Mouse (Mus musculus) kidney, embryonic 15.5 days (tissue): ENCODE measurements around the gene Klhl33. TPM values are rescaled to one million over a fixed set of nuclear protein-coding genes. Genes with fewer than 3 reads are reported as not detected.
"Not testable (repeated sequence)": the region's sequence is repeated elsewhere in the genome, so short reads cannot be mapped to it uniquely, and the experiment has no call there.

Experiments used
- ATAC-seq: fragments of 200-750 bp; cut with Nextera tagmentation; replicated peaks from 2 replicates; pipeline ENCODE4 v1.8.0; 2017; ENCODE audit warnings: moderate TSS enrichment; ENCODE audit not compliant: low FRiP score
- H3K27ac ChIP-seq: fragments of 300-500 bp; sonication (generic); 2 replicates; pipeline ENCODE4 v1.5.1; 2015; ENCODE audit warnings: mild to moderate bottlenecking, inconsistent platforms
- H3K27me3 ChIP-seq: fragments of 300-500 bp; sonication (generic); 2 replicates; pipeline ENCODE4 v1.6.1; 2015; ENCODE audit warnings: inconsistent platforms
- H3K36me3 ChIP-seq: fragments of 300-500 bp; sonication (generic); 2 replicates; pipeline ENCODE4 v1.6.1; 2015; ENCODE audit warnings: inconsistent platforms
- H3K4me1 ChIP-seq: fragments of 300-500 bp; sonication (generic); 2 replicates; pipeline ENCODE4 v1.6.1; 2015; ENCODE audit warnings: inconsistent platforms
- H3K4me2 ChIP-seq: fragments of 300-500 bp; sonication (generic); 2 replicates; pipeline ENCODE4 v1.6.1; 2015; ENCODE audit warnings: moderate library complexity, mild to moderate bottlenecking, inconsistent platforms
- H3K4me3 ChIP-seq: fragments of 300-500 bp; sonication (generic); replicated peaks from 2 replicates; pipeline ENCODE4 v1.5.1; 2015; ENCODE audit warnings: mild to moderate bottlenecking, inconsistent platforms
- H3K9ac ChIP-seq: fragments of 300-500 bp; sonication (generic); 2 replicates; pipeline ENCODE4 v1.6.1; 2015; ENCODE audit warnings: mild to moderate bottlenecking, inconsistent platforms
- H3K9me3 ChIP-seq: fragments of 300-500 bp; sonication (generic); replicated peaks from 2 replicates; pipeline ENCODE4 v1.6.1; 2016; ENCODE audit warnings: inconsistent platforms
- WGBS: fragments of 180-500 bp; shearing (Covaris S2); methylation state at CpG from one replicate; pipeline ENCODE4 v1.1.7; 2015; ENCODE audit warnings: mixed read lengths; 5-methylcytosine and 5-hydroxymethylcytosine counted together
- polyA plus RNA-seq: library from polyadenylated mRNA; unstranded; fragments of >200 nt; fragmentation: Nextera tagmentation; extraction: Ambion mirVana; gene quantifications from 2 replicates; pipeline ENCODE4 v1.2.1, GENCODE M21; 2015

Klhl33 gene
- polyA plus RNA-seq: 0.19 TPM in 2 replicates

GRCm38 (mm10) chr14:50897374-50897765, at the start of gene Klhl33:
Gene Klhl33 (minus strand): TSS chr14:50897507.
- H3K27me3 ChIP-seq: peaks cover 21% of the 10 kb centered on the region
- peak within 1 kb of the TSS; percentile 49 for H3K4me3 ChIP-seq
- peak within 1 kb of the TSS; percentile 43 for H3K9ac ChIP-seq
- H3K4me2 ChIP-seq: peak within 1 kb of the TSS; percentile 93
- peaks cover 12% of the 10 kb centered on the region for H3K4me1 ChIP-seq
- no peaks in the 10 kb centered on the region for H3K9me3 ChIP-seq
- no peak within 1 kb of the TSS for H3K27ac ChIP-seq
- no peaks in the 10 kb centered on the region for H3K36me3 ChIP-seq
- ATAC-seq: no peak
- WGBS: 45% methylated on average over 7 of the region's 7 CpGs

GRCm38 (mm10) chr14:50945526-50945925, 48.2 kb upstream of the Klhl33 start:
- 19% methylated on average over 3 of the region's 3 CpGs for WGBS
- H3K9ac ChIP-seq: not testable (repeated sequence)

GRCm38 (mm10) chr14:50945081-50945480, 47.8 kb upstream of the Klhl33 start:
- Histone ChIP-seq H3K4me1 (peaks cover 10% of the 10 kb centered on the region), H3K4me2 (peak overlapping the region; percentile 65), H3K4me3 (peak overlapping the region; percentile 58), H3K9ac (peak overlapping the region; percentile 52), H3K36me3 (peaks cover 10% of the 10 kb centered on the region; the same call in 1 of the 2 replicates), H3K27ac (peak overlapping the region; percentile 93)
- H3K9me3 ChIP-seq, H3K27me3 ChIP-seq, ATAC-seq: not testable (repeated sequence)
- 4% methylated on average over 6 of the region's 6 CpGs for WGBS

More at GRCm38 (mm10) chr14:50945526-50945925, 48.2 kb upstream of the Klhl33 start:
- Histone ChIP-seq H3K4me2 (peak overlapping the region; percentile 65), H3K27ac (peak overlapping the region; percentile 93; the same call in 1 of the 2 replicates), H3K4me1 (peaks cover 10% of the 10 kb centered on the region), H3K36me3 (peaks cover 10% of the 10 kb centered on the region; the same call in 1 of the 2 replicates), H3K4me3 (peak overlapping the region; percentile 58)
- not testable (repeated sequence) for ATAC-seq, H3K27me3 ChIP-seq, H3K9me3 ChIP-seq

GRCm38 (mm10) chr14:50944668-50945033, 47.3 kb upstream of the Klhl33 start:
- H3K9me3 ChIP-seq, H3K27me3 ChIP-seq, H3K36me3 ChIP-seq: not testable (repeated sequence)
- Histone ChIP-seq H3K4me1 (peaks cover 10% of the 10 kb centered on the region), H3K4me2 (peak overlapping the region; percentile 65), H3K4me3 (peak overlapping the region; percentile 58), H3K27ac (peak overlapping the region; percentile 93), H3K9ac (peak overlapping the region; percentile 52)
- ATAC-seq: peak; percentile 97
- WGBS: under 1% methylated on average over 15 of the region's 15 CpGs

GRCm38 (mm10) chr14:50943932-50944667, 46.8 kb upstream of the Klhl33 start, which contains the start of gene Gm49342:
Gene Gm49342 (plus strand): TSS chr14:50944517.
- Histone ChIP-seq H3K27me3 (no peaks in the 10 kb centered on the region), H3K27ac (peak within 1 kb of the TSS; percentile 93), H3K36me3 (peaks cover 4% of the 10 kb centered on the region; the same call in 1 of the 2 replicates), H3K9me3 (no peaks in the 10 kb centered on the region), H3K4me1 (peaks cover 10% of the 10 kb centered on the region), H3K4me3 (peak within 1 kb of the TSS; percentile 58), H3K4me2 (peak within 1 kb of the TSS; percentile 65), H3K9ac (peak within 1 kb of the TSS; percentile 52)
- ATAC-seq: peak; percentile 99
- 17% methylated on average over 31 of the region's 31 CpGs for WGBS

- peaks cover 1% of the 10 kb centered on the region; the same call in 1 of the 2 replicates for H3K4me1 ChIP-seq
- no peak overlapping the region for H3K4me3 ChIP-seq
- no peaks in the 10 kb centered on the region for H3K36me3 ChIP-seq
- H3K4me2 ChIP-seq: no peak overlapping the region
- ATAC-seq: no peak
- H3K9ac ChIP-seq: no peak overlapping the region
- H3K27ac ChIP-seq: no peak overlapping the region
- no peaks in the 10 kb centered on the region; the same call in 1 of the 2 replicates for H3K27me3 ChIP-seq
- 45% methylated on average over 2 of the region's 2 CpGs for WGBS
- no peaks in the 10 kb centered on the region for H3K9me3 ChIP-seq
Measured at GRCm38 (mm10) chr14:50938940-50939339, 41.6 kb upstream of the Klhl33 start.

GRCm38 (mm10) chr14:50938119-50938908, 41.0 kb upstream of the Klhl33 start:
- no peak for ATAC-seq
- no peak overlapping the region for H3K9ac ChIP-seq
- H3K36me3 ChIP-seq: no peaks in the 10 kb centered on the region
- no peaks in the 10 kb centered on the region; the same call in 1 of the 2 replicates for H3K27me3 ChIP-seq
- WGBS: 97% methylated on average over 3 of the region's 3 CpGs
- H3K9me3 ChIP-seq: no peaks in the 10 kb centered on the region
- H3K27ac ChIP-seq: no peak overlapping the region
- H3K4me3 ChIP-seq: no peak overlapping the region
- no peaks in the 10 kb centered on the region for H3K4me1 ChIP-seq
- no peak overlapping the region for H3K4me2 ChIP-seq

- Histone ChIP-seq H3K9me3 (no peaks in the 10 kb centered on the region), H3K4me2 (no peak overlapping the region), H3K4me3 (no peak overlapping the region), H3K4me1 (peaks cover 2% of the 10 kb centered on the region), H3K27me3 (no peaks in the 10 kb centered on the region; the same call in 1 of the 2 replicates), H3K27ac (no peak overlapping the region), H3K9ac (no peak overlapping the region), H3K36me3 (no peaks in the 10 kb centered on the region)
- WGBS: 68% methylated on average over 1 of the region's 1 CpGs
- ATAC-seq: no peak
Measured at GRCm38 (mm10) chr14:50936649-50937048, 39.3 kb upstream of the Klhl33 start.

GRCm38 (mm10) chr14:50931493-50932020, 34.2 kb upstream of the Klhl33 start:
- no peak for ATAC-seq
- Histone ChIP-seq H3K36me3 (peaks cover 27% of the 10 kb centered on the region), H3K9me3 (no peaks in the 10 kb centered on the region), H3K4me1 (peaks cover 29% of the 10 kb centered on the region), H3K4me3 (peak overlapping the region; percentile 100), H3K4me2 (peak overlapping the region; percentile 84), H3K9ac (peak overlapping the region; percentile 62), H3K27ac (peak overlapping the region; percentile 95), H3K27me3 (no peaks in the 10 kb centered on the region)
- 14% methylated on average over 12 of the region's 12 CpGs for WGBS

- Histone ChIP-seq H3K4me2 (peak within 1 kb of the TSS; percentile 84), H3K9me3 (no peaks in the 10 kb centered on the region), H3K9ac (peak within 1 kb of the TSS; percentile 99), H3K4me1 (peaks cover 34% of the 10 kb centered on the region), H3K27me3 (no peaks in the 10 kb centered on the region), H3K4me3 (peak within 1 kb of the TSS; percentile 100), H3K27ac (peak within 1 kb of the TSS; percentile 95), H3K36me3 (peaks cover 34% of the 10 kb centered on the region)
- peak; percentile 100 for ATAC-seq
- under 1% methylated on average over 67 of the region's 68 CpGs for WGBS
Measured at GRCm38 (mm10) chr14:50930754-50931492, 33.6 kb upstream of the Klhl33 start, which contains the start of the genes Pip4p1 and Pnp. Gene Pip4p1 (minus strand): TSS chr14:50930856. Gene Pnp (plus strand): TSS chr14:50931082.

GRCm38 (mm10) chr14:50930377-50930753, 33.1 kb upstream of the Klhl33 start:
- no peaks in the 10 kb centered on the region for H3K9me3 ChIP-seq
- peaks cover 35% of the 10 kb centered on the region for H3K36me3 ChIP-seq
- ATAC-seq: peak; percentile 52
- H3K9ac ChIP-seq: peak overlapping the region; percentile 99
- H3K27me3 ChIP-seq: no peaks in the 10 kb centered on the region
- peak overlapping the region; percentile 87 for H3K27ac ChIP-seq
- peaks cover 39% of the 10 kb centered on the region for H3K4me1 ChIP-seq
- under 1% methylated on average over 31 of the region's 38 CpGs for WGBS
- peak overlapping the region; percentile 84 for H3K4me2 ChIP-seq
- peak overlapping the region; percentile 100 for H3K4me3 ChIP-seq
